Mouse (Mus musculus) gastrocnemius, adult 2 months (tissue): ENCODE data around the gene Fam76a. TPM values are rescaled to one million over a fixed set of nuclear protein-coding genes. Genes with fewer than 3 reads are reported as not detected.

ENCODE experiments used
- DNase-seq: peaks from one replicate; pipeline ENCODE4 v3.0.0; 2022
- H3K27ac ChIP-seq: fragments of 200-600 bp; 2 replicates; pipeline ENCODE4 v1.8.1; 2022; ENCODE audit warnings: mild to moderate bottlenecking
- H3K4me3 ChIP-seq: fragments of 200-600 bp; 2 replicates; pipeline ENCODE4 v1.8.1; 2022; ENCODE audit warnings: mild to moderate bottlenecking, moderate library complexity
- CTCF ChIP-seq: fragments of 200-600 bp; IDR thresholded peaks from 2 replicates; pipeline ENCODE4 v1.8.1; 2022; ENCODE audit warnings: antibody characterized with exemption, mild to moderate bottlenecking, moderate library complexity
- intact Hi-C: fragments of 180-260 bp; cut with DNase I; formaldehyde crosslinking; loops from one replicate; pipeline ENCODE4 v1.15.1; 2025
- long read RNA-seq, 2 experiments: library from polyadenylated mRNA; stranded (forward); transcript quantifications; one replicate each; pipeline ENCODE4 v2.0.0; 2021
- total RNA-seq, 2 experiments: library from RNA; stranded (reverse); gene quantifications; 2 replicates each; pipeline ENCODE4 v1.2.3; 2021

The Fam76a gene
- total RNA-seq: 10 to 100 TPM; 23.5 to 29.9 TPM
- long read RNA-seq, experiment 1, transcript Fam76a-201 (9 exons, 3,053 nt): major isoform, 35 of 40 reads
- long read RNA-seq, experiment 1, partial matches to known transcripts: 0 of 40 reads
- long read RNA-seq, experiment 1, other reads (novel, unspliced or antisense): 2 of 40 reads
- long read RNA-seq, experiment 2, transcript Fam76a-201 (9 exons, 3,053 nt): major isoform, 38 of 44 reads
- long read RNA-seq, experiment 2, partial matches to known transcripts: 2 of 44 reads
- long read RNA-seq, experiment 2, other reads (novel, unspliced or antisense): 3 of 44 reads

GRCm38 (mm10) chr4:132922558-132923008 is at the start of gene Fam76a:
Fam76a (minus strand) TSS chr4:132922558.
- DNase-seq: peak; percentile 100
- intact Hi-C loops: loop anchor here (5.0 to 10.0 kb wide), 3 partner anchors 40 to 378 kb away; partner anchors contain the start of genes Ppp1r8 and Stx12
- TF ChIP-seq CTCF: no peak
- Histone ChIP-seq H3K27ac (peak within 1 kb of the TSS; percentile 100), H3K4me3 (peak within 1 kb of the TSS; percentile 94)

- Histone ChIP-seq H3K4me3 (no peak overlapping the region), H3K27ac (no peak overlapping the region)
- no peak for DNase-seq
- intact Hi-C loops: no loop called here
- no peak for TF ChIP-seq CTCF
Observed at GRCm38 (mm10) chr4:132972101-132972500, 49.7 kb upstream of the Fam76a start.

- H3K4me3 ChIP-seq: no peak overlapping the region
- no peak for DNase-seq
- H3K27ac ChIP-seq: no peak overlapping the region
- intact Hi-C loops: no loop called here
- TF ChIP-seq CTCF: no peak
Observed at GRCm38 (mm10) chr4:132971601-132972000, 49.2 kb upstream of the Fam76a start.

DNA sequence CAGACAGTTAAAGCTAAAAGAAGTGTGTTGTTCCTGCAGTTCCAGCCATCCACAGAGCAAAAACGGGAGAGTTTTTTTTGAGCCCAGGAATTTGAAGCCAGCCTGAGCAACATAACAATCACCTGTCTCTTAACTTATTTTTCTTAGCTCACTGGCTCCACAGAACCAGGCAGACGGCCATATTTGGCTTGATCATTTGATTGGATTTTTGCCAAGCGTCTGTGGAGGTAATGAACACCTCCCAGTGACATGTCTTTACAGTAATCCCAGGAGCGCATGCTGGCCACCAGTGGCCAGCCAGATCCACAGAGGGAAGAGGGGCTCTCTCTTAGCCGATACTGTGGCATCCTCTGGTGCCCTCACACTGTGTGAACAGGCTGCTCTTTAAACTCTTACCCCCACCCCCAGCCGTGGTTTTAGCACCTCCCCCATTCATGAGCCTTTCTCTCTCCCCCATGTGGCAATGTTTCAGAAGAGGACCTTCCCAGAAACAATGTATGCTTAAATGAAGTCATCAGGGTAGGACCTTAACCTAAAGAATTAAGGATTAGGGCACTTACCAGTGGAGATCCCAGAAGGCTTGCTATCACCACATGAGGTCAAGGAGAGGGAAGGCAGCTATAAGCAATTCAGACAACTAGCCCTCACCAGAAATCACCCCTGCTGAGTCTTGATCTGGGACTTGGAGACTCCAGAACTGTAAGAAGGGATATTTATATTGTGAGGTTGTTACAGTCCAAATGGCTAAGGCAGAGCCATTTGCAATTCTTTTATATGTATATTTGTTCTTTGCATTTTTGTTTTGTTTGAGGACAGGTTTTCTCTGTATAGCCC is 46.0 kb upstream of the Fam76a start:
- TF ChIP-seq CTCF: no peak
- no peak overlapping the region for H3K27ac ChIP-seq
- no peak for DNase-seq
- H3K4me3 ChIP-seq: no peak overlapping the region
- intact Hi-C loops: no loop called here

GRCm38 (mm10) chr4:132964473-132964872 is 42.1 kb upstream of the Fam76a start:
- TF ChIP-seq CTCF: no peak
- DNase-seq: no peak
- intact Hi-C loops: no loop called here
- Histone ChIP-seq H3K27ac (no peak overlapping the region), H3K4me3 (no peak overlapping the region)

DNA sequence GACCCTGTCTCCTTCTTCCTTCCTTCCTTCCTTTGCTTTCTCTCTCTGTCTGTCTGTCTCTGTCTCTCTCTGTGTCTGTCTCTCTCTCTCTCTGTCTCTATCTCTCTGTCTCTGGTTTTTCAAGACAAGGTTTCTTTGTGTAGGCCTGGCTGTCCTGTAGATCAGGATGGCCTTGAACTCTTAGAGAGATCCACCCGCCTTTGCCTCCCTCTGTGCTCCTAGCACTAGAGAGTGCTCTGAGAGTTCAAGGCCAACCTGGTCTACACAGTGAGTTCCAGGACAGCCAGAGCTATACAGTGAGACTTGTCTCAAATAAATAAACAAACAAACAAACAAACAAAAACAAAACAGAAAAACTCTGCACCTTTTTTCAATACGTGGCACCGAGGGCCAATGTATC is 41.7 kb upstream of the Fam76a start:
- DNase-seq: no peak
- no peak for TF ChIP-seq CTCF
- intact Hi-C loops: no loop called here
- no peak overlapping the region for H3K4me3 ChIP-seq
- H3K27ac ChIP-seq: no peak overlapping the region

DNA sequence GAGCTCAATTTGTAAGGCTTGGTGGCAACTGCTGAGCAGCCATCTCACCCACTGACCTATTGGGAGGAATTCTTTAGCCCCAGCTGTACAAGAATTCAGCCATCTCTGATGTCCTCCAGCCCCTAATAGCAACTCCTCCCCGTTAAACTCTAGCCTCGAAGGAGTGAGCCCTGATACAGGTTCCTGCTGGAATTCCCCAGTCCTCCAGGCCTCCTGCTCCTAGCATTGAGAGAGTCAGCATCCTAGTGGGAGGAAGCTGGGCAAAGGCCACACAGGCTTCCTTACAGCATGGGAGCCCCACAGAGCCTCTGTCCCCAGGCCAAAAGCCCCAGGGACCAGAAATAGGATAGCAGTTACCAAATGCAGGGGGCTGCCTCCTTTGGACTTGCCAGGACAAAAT is 41.1 kb upstream of the Fam76a start:
- TF ChIP-seq CTCF: no peak
- intact Hi-C loops: no loop called here
- Histone ChIP-seq H3K27ac (no peak overlapping the region), H3K4me3 (no peak overlapping the region)
- no peak for DNase-seq

DNA sequence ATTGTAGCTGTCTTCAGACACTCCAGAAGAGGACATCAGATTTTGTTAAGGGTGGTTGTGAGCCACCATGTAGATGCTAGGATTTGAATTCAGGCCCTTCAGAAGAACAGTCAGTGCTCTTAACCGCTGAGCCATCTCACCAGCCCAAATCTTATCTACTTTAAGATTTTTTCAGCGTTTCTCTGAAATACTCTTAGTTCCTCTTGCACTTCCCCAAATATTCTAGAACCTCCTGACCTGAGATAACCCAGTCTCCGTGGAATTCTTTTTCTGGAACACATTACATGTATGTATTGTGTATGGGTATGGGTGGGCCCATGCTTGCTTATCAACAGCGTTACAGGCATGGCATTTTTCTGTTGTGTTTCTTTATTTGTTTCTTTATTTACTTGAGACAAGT is 40.3 kb upstream of the Fam76a start:
- intact Hi-C loops: no loop called here
- TF ChIP-seq CTCF: no peak
- Histone ChIP-seq H3K27ac (no peak overlapping the region), H3K4me3 (no peak overlapping the region)
- DNase-seq: no peak

- intact Hi-C loops: no loop called here
- peak overlapping the region; percentile 81 for H3K27ac ChIP-seq
- H3K4me3 ChIP-seq: no peak overlapping the region
- no peak for TF ChIP-seq CTCF
- DNase-seq: no peak
Observed at GRCm38 (mm10) chr4:132961866-132962265, 39.5 kb upstream of the Fam76a start.

GRCm38 (mm10) chr4:132960864-132961639 is 38.7 kb upstream of the Fam76a start:
- TF ChIP-seq CTCF: no peak
- intact Hi-C loops: no loop called here
- DNase-seq: peak; percentile 57
- H3K27ac ChIP-seq: peak overlapping the region; percentile 81
- no peak overlapping the region for H3K4me3 ChIP-seq

DNA sequence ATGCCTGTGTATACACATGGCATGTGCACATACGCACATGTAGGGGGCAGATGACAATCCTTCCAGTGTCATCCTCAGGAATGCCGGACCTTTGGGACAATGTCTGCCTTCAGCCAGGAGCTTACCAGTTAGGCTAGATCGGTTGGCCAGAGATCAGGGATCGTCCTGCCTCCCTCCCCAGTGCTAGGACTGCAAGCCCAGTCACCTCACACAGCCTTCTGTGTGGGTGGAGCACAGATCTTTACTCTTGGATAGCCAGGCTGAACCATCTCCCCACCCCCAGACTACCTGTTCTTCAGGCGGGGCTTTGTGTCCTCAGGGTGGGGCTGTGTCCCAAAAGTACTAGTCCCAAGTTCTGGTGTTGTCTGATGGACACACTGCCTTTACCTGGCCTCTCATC is 38.0 kb upstream of the Fam76a start:
- Histone ChIP-seq H3K4me3 (no peak overlapping the region), H3K27ac (peak overlapping the region; percentile 81)
- intact Hi-C loops: no loop called here
- no peak for DNase-seq
- TF ChIP-seq CTCF: no peak

DNA sequence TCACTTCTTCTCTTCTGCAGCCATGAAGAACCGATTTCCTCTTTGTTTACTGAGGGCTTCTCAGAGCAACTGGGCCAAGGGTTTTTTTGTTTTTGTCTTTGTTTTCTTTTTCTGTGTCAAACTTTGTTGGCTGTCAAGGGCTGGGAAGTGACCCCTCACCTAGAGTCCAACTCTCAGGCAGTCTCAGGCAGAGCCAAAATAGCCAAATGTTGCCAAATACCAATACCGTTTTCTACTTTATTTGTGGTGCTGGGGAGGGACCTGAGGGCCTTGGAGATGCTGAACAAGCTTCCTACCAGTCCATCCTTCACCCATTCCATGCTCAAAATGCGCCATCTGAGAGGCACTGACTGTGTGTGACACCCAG is 37.3 kb upstream of the Fam76a start:
- no peak for TF ChIP-seq CTCF
- Histone ChIP-seq H3K4me3 (no peak overlapping the region), H3K27ac (peak overlapping the region; percentile 81)
- intact Hi-C loops: no loop called here
- no peak for DNase-seq
